Mouse (Mus musculus) left cerebral cortex, adult 18-20 months (tissue): ENCODE measurements at regions not wholly inside any gene's neighbourhood (a gene's known extent, or its start where the extent isn't known, plus 50 kb on each side); places are given as distances from the start of the nearest gene placed in this dataset.

Source experiments
- DNase-seq, 2 experiments: peaks; one replicate each; pipeline ENCODE4 v3.0.0; 2021 to 2022; ENCODE audit warnings: low spot score in 2 of 2, mixed read lengths in 1 of 2

DNA sequence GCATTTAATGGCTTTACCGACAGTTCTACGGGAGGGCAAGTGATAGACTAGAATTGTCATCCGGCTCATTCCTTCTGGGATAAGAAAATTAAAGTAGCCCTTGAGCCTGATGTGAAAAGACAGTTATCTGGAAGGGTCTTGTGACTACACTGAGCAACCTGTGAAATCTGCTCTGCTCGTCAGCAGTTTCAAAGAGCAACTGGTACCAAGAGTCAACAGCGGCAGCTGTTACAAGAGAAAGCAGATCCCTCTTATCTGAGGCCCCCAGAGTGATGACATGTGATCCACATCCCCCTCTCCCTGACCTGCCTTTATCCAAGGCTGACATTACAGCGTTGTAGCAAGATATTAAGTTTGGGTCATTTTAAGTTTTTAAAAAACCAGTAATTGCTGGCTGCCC is 52.6 kb upstream of the Unc13c start:
- DNase-seq, result no peak

DNA sequence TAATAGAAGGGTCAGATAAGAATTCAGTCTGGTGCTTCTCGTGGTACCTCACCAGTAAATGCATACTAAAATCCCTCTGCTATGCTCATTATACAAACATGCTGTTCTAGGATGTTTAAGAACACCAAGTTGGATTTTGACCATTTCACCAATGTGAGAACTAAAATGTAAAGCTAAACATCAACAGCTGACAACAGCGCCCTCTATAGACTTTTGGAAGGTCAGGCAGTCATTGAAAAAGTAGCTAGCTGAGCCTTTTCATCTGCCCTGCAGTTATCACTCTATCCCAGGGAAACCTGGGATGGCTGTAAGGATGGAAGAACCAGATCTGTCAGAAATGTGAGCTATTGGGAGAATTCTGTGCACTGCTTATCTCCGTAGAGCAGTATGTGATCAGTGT is 55.2 kb upstream of the Unc13c start:
- DNase-seq, result no peak

DNA sequence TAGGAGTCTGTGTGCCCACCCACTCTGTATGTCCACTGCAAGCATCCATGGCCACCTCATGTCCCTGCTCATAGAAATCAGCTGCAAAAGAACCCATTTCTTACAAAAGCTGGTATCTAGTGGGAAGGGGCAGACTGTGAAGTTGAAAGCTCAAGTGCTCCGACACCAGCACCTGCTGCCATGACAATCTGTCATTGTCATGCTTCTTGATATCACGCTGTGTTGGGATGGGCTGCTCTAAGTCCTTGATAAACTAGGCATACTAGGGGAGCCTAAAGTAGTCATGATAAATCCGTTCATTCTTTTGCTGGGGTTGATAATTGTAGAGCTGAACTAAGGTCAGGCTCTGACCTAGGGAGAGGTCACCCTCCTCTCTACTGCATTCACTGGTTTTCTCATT is 57.4 kb upstream of the Unc13c start:
- no peak for DNase-seq

DNA sequence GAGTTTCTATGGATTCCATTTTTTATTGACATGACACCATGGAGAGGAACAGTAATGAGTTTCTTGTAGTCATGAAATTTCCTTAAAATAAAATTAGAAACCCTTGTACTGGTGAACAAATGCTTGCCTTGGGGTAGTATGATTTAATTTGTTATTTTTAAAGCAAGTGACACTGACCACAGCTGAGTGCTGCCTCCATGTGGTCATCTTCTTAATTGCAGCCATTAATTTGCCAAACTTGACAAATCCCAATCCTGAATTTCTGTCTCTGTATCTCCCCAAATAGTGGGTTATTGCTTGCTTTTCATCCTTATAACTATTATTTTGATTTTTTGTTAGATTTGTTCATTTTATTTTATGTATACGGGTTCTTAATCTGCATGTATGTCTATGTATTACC is 59.7 kb upstream of the Unc13c start:
- peak; percentile 15 to 18 for DNase-seq

DNA sequence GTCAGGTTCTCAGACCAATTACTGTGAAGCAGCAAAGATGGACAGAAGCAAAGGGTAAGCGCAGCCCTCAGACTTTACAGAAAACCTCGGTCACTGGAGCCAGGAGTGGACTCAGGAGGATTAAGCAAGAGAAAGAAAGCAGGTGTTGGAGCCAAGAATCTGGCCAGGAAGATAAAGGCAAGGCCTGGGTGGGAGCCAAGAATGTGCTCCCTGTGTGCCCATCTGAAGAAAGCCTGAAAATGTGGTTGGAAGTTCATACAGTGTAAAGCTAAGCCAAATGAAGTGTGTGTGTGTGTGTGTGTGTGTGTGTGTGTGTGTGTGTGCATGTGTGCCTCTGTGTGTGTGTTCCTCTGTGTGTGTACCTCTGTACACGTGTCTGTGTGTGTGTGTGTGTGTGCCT is 64.2 kb upstream of the Wdr72 start:
- DNase-seq, result no peak

DNA sequence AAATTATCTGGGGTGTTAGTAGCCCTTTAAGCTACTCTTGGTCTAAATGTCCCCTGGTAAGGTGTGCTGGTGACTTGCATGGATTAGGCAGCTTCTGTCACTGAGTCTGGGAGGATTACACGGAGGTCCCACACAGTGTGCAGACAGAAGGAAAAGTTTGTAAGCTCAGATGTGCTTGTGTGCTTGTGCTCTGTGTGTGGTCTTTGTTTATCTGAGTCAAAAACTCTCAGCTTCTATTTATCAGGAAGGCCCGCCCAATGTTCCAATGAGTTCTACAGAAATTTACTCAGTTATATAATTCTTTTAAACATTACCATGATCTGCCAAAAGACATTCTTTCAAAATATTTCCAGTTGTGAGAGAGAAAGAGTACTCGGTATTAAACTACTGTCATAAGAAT is 60.4 kb upstream of the Wdr72 start:
- DNase-seq, result no peak

DNA sequence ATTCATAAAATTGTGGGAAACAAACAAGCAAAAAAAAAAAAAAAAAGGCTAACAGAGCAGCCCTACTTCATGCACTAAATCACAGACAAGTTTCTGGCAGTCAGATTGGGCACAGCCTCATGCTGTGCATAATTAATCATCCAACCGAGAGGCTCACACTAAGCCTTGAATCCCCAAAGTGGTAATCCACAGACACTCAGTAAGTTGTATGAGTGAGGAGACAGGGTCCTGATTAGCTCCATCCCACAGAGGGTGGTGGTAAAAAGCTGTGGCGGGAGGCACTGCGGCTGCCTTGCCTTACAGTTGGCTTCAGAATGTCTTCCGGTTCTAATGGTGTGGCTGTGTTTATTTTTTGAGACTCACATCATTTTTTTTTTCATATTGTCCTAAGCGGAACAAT is 53.4 kb upstream of the Wdr72 start:
- no peak for DNase-seq

DNA sequence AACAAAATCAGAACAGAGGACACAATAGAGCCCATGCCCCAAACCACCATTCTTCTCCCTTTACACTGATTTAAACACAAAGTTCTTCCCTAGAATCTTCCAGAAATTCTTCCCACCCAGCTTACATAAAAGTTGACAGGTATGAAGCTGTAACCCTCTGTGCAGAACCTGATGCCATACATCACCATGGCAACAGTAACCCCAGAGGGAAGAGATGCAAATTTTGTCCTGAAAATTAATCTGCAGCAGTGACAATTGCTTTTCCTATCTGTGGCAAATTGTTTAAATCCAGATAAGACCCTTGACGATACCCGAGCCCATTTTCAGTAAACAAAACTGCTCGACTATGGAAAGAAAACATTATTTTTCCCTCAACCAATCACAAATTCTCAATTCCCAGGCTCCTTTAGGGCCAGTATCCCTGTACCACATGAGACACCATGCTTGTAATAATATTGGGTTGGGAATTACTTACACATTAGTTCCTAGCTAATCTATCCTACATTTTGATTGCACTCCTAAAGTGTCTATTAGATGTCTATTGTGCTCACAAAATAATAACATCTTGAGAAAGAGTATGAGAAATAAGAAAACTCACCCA is 52.6 kb upstream of the Wdr72 start:
- DNase-seq, result no peak

DNA sequence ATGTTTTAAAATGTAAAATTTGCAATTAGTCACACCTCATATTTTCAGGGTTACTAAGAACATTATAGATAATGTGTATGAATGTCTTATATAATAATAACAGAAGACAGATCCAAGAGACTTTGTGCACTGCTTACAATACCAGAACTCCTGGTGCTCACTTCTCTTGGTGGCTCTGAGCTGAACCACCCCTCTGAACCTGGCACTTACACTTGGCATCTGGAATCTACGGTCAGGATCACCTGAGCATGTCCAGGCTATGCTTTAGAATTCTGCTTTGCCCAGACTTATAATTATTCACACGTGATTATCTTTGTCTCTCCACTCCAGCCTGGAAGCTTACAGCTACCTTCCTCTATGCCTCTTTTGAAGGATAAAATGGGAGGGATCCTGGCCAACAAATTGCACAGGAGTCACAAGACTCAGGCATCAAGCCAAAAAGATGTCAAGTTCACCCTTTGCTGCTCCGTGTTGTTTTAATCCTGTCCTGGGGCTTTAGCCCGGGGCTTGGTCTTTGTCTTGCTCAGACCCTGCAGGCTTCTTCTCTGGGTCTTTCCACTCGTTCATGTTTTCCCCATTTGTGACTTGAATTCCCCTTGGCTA is 51.8 kb upstream of the Wdr72 start:
- no peak for DNase-seq
